Mouse (Mus musculus) retina, postnatal 1 day (tissue): ENCODE data around the gene Brsk2.

Experiments used
- DNase-seq: peaks from one replicate; pipeline ENCODE4 v3.0.0-alpha.2; 2012

Brsk2 gene

DNA sequence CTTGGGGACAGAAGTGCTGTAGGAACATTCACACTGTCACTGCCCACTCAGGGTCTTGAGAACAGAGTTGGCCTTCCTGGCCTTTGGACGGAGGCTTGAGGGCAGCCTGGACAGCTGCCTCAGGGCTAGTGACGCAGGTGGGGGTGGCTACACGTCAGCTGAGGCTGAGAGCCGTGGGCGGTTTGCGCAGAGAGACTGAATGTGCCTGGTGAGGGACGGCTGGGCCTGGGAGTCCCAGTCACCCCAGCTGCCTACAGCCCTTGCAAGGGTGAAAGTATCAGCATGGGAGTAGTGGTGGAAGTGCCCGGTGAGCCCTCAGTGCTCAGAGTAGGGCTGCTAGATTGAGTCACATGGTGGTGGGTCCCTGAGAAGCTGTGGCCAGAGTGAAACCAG is 6.6 kb downstream of the Brsk2 start:
- no peak for DNase-seq

DNA sequence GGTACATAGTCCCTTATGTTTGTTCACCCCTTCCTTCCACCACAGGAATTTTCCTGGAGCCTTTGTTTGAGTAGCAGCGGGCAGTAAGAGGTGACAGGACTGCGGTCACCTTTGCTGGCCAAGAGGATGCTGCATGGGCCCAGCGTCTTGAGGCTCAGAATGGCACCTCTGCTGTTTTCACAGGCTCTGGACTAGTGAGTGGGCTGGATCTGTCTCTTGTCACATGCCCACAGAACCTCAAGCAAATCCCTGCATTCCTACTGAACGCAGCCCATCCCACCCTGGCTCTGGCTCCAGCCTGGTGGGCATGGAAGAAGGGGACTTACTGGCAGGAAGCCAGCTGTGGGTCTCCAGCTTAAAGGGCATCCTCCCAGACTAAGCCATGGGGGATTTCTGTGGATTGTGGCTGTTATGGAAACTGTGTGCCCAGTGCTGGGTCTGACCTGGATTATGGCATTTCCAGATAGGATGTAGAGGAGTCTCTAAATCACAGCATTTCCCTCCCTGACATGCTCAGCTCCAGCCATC is 8.0 kb downstream of the Brsk2 start:
- DNase-seq, result peak; percentile 59

DNA sequence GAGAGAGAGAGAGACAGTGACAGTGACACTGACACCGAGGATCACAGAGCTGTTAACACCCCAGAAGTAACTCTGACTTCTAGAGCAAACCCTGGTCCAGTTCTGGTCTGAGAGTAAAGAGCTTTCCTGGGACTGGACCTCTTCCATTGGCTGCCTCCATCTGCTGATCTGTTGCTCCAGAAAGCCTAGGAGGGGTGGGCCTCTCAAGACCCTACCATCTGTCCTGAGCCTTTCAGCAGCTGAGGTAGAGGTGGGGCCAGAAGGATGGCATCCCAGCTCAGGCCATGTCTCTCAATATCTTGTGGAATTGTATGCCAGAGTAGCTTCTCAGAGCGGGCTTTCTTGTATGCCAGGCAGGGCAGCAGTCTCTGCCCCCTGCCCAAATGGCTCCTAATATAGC is 8.7 kb downstream of the Brsk2 start:
- DNase-seq, result no peak

DNA sequence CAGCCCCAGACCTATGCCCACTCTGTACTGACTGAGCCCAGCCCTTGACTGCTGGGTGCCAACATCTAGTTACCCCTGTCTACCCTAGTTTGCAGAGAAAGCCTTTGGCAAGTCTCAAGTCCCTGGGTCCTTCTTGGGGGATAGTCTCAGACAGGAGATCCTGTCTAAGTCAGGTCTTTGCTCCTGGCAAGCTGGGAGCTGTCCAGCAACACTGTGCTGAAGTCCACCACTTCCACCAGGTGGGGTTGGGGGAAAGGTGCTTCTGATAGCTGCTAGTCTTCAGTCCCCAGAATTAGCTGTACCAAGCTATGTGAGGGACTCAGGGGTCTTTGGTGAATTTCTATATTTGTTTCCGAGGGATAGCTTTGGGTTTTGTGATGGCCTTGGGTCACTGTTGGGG is 9.6 kb downstream of the Brsk2 start:
- DNase-seq, result no peak

DNA sequence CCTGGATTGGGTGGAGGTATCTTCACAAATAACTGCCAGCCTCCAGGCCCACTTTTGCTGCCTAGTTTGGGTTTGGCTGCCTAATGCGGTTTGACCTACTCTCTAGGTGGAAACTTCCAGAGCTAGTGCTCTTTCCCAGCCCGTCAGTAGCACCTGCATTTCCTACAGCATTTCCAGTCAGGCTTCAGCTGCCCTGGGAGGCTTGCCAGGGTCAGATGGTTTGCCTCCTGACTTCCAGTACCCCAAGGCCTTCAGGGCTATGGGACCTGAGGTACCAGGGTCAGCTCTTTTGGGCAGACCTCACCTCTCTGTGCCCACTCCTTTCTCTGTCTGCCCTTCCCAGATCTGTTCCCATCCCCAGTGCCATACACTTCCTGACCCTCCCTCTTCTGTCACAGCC is 11.4 kb downstream of the Brsk2 start:
- DNase-seq, result no peak

DNA sequence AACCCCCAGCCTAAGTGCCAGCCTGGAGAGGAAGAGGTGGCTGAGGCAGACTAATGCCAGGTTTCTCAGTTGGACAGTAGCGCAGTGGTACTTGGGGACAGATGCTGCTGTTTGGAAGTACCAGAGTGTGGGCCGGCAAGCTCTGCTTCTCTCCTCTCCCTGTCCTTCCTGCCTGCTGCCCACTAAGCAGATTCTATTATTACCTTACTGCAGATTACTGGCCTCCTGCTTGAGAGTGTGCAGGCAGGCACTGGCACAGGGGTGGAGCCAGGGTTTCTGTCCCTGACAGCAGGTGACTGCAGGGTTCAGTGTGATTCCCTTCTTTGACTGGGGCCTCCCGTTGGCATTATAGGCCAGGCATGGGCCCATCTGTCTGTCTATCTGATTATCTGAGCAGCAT is 11.9 kb downstream of the Brsk2 start:
- DNase-seq, result peak; percentile 36

DNA sequence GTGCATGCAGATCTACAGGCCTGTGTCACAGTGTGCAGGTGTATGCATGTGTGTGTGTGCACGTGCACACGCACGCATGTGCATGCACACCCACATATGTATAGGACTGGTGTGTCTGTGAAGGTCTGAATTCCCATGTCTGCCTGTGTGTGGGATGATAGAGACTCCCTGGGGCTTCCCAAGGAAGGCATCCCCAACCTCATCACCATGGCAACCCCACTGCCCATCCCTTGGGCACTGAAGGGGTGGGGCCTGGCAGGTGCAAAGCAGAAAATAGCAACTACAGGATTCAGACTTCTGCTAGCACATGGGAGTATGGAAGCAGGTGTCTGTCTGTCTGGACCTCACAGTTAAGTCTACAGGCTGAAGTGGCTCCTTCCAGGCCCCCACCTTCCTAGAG is 13.0 kb downstream of the Brsk2 start:
- DNase-seq, result no peak

DNA sequence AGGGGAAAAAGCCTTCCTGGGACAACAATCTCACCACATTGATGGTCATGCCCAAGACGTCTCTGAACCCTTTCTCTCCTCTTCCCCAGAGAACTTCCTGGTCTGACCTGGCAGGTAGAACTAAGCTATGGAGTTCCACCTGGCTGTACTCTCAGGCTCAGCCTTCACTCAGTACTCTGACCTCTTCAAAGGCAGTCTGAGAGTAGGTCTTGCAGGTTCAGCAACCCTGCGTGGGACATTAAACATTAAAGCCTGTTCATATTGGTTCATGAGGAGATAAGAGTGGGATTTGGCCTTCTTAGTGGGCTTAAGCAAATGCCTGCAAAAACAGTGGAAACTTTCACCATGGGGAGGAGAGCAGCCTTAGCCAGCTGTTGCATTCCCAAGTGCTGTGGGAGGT is 16.7 kb downstream of the Brsk2 start:
- no peak for DNase-seq

DNA sequence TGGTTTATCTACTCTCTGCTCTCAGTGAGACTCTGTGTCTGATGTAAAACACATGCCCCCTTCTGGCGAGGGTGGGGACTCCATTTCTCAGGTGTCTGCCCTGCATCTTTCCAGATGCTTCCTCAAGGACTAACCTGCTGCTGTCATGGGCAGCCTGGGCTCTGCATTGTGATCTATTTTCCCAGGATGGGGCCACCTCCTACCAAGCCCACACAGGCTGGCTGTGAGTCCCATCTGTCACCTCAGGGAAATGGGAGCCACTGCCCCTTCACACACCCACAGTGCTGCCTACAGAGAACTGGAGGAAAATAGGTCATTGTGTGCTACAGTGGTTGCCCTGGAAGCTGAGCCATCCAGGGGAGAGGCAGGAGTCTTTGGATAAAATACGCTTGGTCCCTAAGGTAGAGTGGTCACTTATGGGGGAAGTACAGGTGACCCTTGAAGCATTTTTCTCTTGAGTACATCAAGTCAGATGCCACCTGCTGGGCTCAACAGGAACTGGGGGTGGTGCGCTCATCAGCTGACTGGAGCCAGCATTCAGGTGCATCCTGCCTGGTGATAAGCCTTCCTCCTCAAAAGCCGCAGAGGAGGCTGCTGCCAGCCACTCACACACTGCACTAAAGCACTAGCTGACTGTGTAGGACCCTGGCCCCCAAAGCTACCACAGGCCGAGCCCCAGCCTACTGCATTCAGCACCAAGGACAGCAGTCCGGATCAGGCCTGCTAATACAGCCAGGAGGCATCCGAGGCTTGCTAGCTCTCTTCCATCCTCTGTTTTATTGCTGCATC is 23.5 kb downstream of the Brsk2 start:
- DNase-seq, result peak; percentile 56

DNA sequence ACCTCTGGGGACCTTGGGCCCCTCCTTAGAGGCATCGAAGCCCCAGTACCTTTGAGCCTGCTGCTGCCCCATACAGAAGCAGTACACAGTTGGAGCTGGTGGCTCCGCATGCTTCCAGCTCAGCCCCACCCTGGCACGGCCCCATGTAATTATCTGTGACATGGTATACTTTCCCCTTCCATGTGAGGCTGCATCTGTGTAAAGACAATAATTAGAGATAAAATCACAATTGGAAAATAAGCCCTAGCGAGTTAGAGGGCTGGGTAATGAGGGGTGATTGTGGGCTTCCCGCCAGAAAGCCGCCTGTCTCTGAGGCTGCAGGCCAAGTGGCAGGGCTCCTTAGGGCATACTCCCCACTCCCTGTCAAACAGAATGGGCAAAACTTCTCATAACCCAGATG is 28.5 kb downstream of the Brsk2 start:
- no peak for DNase-seq

DNA sequence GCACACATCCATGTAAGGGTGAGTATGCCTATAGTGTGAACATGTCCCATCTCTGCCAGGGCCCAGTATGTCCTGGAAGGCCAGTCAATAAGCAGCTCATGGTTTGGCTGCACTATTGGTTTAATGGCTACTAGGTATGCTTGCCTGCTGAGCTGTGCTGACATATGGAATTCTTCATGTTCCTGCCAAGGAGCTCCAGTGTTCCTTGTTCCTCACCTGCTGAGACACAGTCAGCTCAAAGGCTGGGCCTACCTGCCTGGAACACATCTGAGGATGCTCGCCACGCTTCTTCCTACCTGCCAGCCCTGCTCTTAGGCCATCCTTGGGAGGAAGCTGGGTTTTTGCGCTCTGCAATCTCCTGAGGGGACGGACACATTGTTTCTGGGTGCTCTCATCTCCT is 29.7 kb downstream of the Brsk2 start:
- DNase-seq, result no peak

DNA sequence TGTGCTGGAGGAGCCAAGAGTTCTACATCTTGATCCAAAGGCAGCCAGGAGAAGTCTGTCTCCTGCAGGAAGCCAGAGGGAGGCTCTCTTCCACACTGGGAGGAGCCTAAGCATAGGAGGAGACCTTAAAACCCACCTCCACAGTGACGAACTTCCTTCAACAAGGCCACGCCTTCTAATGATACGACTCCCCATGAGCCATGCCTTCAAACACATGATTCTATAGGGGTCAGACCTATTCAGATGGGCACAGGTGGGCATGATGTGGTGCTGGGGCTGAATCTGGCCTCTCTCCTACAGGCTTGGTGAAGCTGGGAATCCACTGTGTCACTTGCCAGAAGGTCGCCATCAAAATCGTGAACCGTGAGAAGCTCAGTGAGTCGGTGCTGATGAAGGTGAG is 31.7 kb downstream of the Brsk2 start:
- DNase-seq, result no peak

DNA sequence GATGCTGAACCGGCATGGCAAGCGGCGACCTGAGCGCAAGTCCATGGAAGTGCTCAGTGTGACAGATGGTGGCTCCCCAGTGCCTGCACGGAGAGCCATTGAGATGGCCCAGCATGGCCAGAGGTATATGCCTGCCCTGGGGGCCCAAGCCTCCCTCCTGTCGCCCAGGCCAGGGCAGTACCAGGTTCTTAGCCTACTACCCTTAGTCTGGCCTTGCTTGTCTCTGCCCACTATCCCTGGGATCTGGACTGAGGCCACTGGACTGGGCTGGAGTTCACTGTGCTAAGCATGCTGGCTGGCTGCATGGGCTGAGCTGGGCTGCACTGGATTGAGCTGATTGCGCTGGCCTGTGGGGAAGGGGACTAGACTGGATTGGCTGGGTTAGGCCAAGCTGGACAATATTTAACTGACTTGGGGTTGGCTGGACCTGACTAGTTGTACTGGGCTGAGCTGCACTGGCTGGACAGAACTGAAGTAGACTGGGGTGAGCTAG is 38.8 kb downstream of the Brsk2 start:
- DNase-seq, result no peak

DNA sequence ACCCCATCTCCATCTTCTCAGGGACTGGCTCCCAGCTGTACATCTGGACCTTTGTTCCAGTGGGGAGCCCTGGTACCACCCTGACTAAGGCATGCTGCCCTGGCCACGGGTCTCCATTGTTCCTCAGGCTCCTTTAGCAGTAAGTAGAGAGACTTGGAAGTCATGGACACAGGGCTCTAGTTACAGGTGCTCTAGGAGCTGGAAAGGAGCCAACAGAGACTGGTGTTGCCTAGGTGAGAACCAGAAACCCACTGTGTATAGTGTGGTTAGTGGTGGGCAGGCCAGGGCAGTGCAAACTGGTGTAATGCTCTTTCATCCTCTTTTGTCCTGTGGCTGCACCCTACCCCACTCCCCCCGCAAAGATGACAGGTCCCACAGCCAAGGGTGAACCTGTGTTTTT is 41.6 kb downstream of the Brsk2 start:
- DNase-seq, result no peak

DNA sequence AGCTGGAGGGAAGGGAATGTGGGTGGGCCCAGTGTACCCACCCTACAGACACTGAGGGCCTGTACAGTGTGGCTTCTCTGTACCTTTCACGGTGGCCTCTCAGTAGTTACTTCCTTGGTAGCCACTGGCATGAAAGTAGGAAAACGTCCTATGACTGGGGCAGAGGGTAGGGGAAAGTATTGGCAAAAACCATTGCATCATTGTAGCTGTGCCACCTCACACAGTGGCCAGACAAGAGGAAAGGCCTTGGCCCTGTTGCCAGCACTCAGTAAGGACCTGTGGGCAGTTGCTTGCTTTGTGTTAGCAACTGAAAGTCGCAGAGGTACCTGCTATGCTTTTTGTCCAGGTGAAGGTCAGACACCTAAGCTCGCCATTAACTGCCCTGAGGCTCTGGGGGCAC is 44.6 kb downstream of the Brsk2 start:
- DNase-seq, result no peak

DNA sequence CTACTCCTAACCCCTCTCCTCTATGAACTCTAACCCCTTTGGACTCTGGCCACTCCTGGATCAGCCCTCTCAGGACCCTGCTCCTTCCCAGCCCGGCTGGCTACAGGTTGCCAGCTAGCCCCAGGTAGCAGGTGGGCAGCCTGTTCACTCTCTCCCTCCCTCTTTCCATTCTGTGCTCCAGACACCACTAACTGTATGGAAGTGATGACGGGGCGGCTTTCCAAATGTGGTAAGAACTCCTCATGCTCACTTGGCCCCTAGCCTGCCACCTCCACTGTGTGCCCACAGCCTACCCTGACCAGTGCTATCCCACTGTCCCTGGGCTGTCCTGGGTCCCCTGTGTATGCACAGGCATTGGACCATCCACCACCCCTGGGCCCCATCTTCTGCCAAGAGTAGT is 51.1 kb downstream of the Brsk2 start:
- no peak for DNase-seq

DNA sequence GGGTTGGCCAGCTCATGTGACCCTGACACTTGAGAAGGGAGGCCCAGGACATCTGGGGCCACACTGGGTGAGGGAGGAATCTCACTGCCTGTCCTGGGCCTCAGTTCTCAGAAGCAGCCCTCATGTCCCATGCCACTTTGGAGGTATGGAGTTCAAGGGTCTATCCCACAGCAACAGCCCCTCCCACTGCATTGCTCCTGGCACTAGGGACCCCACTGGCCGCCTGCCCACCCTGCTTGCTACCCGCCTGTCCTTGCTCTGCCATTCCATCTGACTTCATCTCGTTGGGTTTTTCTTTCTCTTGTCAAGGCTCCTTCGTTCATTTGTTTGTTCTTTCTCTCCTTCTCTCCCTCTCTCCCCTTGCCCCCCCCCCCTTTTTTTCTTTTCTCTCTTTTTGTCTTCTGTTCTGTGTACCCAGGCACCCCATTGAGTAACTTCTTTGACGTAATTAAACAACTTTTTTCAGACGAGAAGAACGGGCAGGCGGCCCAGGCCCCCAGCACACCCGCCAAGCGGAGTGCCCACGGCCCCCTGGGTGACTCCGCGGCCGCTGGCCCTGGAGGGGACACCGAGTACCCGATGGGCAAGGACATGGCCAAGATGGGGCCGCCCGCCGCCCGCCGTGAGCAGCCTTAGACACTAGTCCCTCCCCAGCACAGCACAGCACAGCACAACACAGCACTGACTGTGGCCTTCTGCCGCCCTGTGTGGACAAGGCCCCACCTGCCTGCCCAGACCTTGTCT is 52.2 kb downstream of the Brsk2 start:
- no peak for DNase-seq

DNA sequence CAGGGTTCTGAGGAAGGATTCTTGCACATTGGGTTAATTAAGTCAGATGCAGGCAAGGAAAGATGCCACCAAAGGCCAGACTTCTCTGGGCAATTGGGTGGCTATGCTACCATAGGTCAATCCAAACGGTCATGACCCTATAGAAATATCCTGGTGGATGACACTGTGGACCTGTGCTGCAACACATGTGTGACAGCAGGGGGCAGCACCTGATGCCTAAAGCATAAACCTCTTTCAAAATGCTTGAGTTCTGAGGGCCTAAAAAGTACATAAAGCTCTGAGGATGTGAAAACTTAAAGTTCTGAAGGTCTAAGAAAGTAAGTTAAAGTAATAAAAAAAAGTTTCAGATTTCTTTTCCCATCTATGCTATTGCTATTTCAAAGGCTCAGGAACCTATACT is 67.0 kb downstream of the Brsk2 start:
- peak; percentile 61 for DNase-seq

DNA sequence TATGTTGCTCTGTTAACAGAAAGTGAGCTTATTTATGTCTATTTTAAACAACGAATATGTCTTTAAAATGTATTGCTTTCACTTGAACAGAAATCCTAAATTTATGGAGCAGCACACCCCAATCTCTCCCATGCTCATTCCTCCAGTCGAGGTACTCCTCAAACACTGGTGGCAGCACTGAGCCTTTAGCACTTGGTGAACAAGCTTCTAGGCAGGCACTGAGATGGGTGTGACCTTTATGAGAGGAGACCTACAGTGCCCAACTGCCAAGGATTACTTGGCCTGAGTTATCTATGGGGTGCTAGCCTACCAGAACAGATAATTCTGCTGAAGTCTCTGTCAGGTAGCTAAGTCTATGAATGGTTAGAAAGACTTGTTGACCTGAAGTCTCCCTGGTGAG is 70.1 kb downstream of the Brsk2 start:
- peak; percentile 17 for DNase-seq

DNA sequence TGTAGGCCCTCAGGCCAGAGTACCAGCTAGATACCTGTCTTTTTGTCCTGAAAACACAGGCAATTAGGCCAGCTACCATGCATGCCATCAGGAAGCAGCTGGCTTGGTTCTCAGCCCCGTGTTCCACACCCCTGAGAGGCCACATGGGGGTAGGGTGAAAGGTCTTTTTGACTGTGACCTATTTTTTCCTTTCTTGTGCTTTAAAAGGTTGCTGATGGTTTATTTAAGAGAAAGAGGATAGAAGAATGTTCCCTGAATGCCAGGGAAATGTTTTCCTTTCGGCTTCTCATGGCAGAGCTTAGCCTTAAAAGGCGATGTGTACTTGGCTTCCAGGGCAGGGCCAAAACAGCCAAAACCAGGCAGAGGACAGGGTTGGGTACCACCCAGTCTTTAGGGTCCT is 71.3 kb downstream of the Brsk2 start:
- DNase-seq, result peak; percentile 33

DNA sequence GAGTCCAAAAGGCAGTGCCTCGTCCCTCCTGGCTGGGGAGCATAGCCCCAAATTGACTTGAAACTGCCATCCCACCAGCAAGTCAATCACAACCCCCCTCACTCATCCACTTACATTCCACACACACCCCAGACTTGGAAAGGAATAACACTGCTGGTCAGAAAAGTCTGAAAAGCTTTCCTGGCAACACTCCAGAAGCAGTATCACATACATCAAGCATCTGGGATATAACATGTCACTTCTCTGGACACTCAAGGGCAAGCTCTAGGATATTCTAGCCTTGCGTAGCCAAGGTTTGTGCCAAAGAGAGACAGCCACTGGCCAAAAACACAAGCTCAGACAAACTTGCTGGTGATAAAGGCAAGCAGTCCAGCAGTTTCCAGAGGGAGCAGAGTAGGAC is 75.6 kb downstream of the Brsk2 start:
- DNase-seq, result no peak

DNA sequence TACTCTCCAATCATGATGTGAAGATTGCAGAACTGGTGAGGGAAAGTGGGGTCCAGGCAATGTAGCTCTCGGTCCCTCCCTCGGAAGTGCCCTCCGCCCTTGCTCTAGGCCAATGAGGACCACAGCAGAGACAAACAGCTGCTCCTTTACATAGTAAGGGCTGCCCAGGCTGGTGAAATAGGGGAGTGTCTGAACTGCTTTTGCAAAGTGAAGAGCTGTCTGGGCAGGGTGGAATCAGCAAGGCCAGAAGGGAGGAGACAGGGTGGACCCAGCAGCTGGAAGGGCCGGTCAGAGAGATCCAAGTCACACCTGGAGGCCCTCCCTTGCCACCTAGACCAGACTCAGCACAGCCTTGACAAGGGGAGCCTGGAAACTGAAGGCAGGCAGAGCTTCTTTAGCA is 76.4 kb downstream of the Brsk2 start:
- DNase-seq, result no peak

DNA sequence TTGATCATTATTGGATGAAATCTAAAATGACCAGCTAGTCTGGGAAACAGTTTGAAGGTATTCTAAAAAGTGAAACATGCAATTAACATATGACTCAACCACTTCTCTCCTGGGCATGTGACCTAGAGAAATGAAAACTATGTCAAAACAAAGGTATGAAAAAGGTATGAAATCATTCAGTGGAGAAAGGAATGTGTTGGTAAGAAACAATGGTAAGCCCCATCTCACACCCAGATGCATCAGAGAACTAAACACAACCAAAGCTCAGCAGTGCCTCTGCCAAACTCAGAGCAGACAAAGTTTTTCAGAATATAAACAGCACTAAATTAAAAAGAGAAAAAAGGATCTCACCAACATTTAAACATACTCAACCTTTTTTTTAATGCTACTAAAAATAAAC is 80.5 kb downstream of the Brsk2 start:
- DNase-seq, result no peak

DNA sequence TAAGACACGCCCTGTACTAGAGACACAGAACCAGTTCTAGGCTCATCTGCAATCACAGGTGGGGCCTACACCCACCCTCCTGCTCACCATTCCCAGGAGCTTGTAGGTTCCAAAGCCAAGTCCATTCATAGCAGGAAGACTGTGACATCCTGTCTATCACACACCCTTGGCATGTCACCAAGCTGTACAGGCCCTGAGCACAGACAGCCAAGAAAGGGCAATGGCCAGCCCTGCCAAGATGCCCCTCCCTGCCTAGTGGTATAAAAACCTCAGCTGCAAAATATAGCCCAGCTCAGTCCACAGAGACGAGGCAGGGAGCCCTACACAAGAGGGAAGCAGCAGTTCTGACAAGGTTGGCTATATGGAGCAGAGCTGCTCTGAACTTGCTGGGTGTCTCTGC is 84.6 kb downstream of the Brsk2 start:
- DNase-seq, result no peak
